Mouse (Mus musculus) urinary bladder, postnatal 4 days (tissue): ENCODE measurements around the gene Gm36245.
"Not testable (repeated sequence)": the region's sequence is repeated elsewhere in the genome, so short reads cannot be mapped to it uniquely, and the experiment has no call there.

Source experiments
- DNase-seq, 2 experiments: peaks; one replicate each; pipeline ENCODE4 v3.0.0; 2021 to 2022; ENCODE audit warnings: low spot score in 2 of 2

Gm36245 gene

GRCm38 (mm10) chr15:77598958-77599357, at the start of gene Gm36245:
Gm36245 (plus strand) TSS chr15:77599258.
- no peak for DNase-seq

- no peak for DNase-seq
Observed at GRCm38 (mm10) chr15:77561792-77562191, 37.3 kb upstream of the Gm36245 start, which contains the start of gene 1700025B11Rik. 1700025B11Rik (minus strand) TSS chr15:77561892.

- no peak for DNase-seq
Observed at GRCm38 (mm10) chr15:77563219-77563618, 35.8 kb upstream of the Gm36245 start.

GRCm38 (mm10) chr15:77578801-77579200, 20.3 kb upstream of the Gm36245 start:
- DNase-seq: no peak

- DNase-seq: no peak
Observed at GRCm38 (mm10) chr15:77579311-77579710, 19.7 kb upstream of the Gm36245 start.

- DNase-seq: no peak
Observed at GRCm38 (mm10) chr15:77581681-77582080, 17.4 kb upstream of the Gm36245 start.

GRCm38 (mm10) chr15:77587026-77587425, 12.0 kb upstream of the Gm36245 start:
- DNase-seq: no peak

- no peak for DNase-seq
Observed at GRCm38 (mm10) chr15:77588981-77589380, 10.1 kb upstream of the Gm36245 start.

GRCm38 (mm10) chr15:77590881-77591280, 8.2 kb upstream of the Gm36245 start:
- no peak for DNase-seq

- no peak for DNase-seq
Observed at GRCm38 (mm10) chr15:77593557-77593956, 5.5 kb upstream of the Gm36245 start.

- DNase-seq: no peak
Observed at GRCm38 (mm10) chr15:77595961-77596360, 3.1 kb upstream of the Gm36245 start, which contains the start of gene Apol10b. Apol10b (minus strand) TSS chr15:77596125.

GRCm38 (mm10) chr15:77598429-77598828, 629 bp upstream of the Gm36245 start:
- no peak for DNase-seq

- DNase-seq: no peak
Observed at GRCm38 (mm10) chr15:77606069-77606468, 7.0 kb downstream of the Gm36245 start.

- no peak for DNase-seq
Observed at GRCm38 (mm10) chr15:77624710-77625109, 25.7 kb downstream of the Gm36245 start.

GRCm38 (mm10) chr15:77626471-77626870, 27.4 kb downstream of the Gm36245 start:
- DNase-seq: not testable (repeated sequence)

GRCm38 (mm10) chr15:77628647-77629046, 29.6 kb downstream of the Gm36245 start:
- DNase-seq: not testable (repeated sequence)

GRCm38 (mm10) chr15:77629822-77630221, 30.8 kb downstream of the Gm36245 start:
- DNase-seq: not testable (repeated sequence)

- DNase-seq: not testable (repeated sequence)
Observed at GRCm38 (mm10) chr15:77643176-77643575, 44.1 kb downstream of the Gm36245 start, which contains the start of gene Apol11b. Apol11b (minus strand) TSS chr15:77643286.

GRCm38 (mm10) chr15:77651143-77651542, 52.1 kb downstream of the Gm36245 start:
- DNase-seq: not testable (repeated sequence)
